Mouse (Mus musculus) cerebellum, postnatal 36 days (tissue): ENCODE measurements at regions not wholly inside any gene's neighbourhood (a gene's known extent, or its start where the extent isn't known, plus 50 kb on each side); places are given as distances from the start of the nearest gene placed in this dataset.

Source experiments
- DNase-seq, 2 experiments: peaks; one replicate each; pipeline ENCODE4 v3.0.0; 2021 to 2022; ENCODE audit warnings: mixed read lengths in 2 of 2

GRCm38 (mm10) chr19:55985518-55985917, 243.9 kb downstream of the Tcf7l2 start:
- peak in 1 of 2 experiments; percentile 7 for DNase-seq

DNA sequence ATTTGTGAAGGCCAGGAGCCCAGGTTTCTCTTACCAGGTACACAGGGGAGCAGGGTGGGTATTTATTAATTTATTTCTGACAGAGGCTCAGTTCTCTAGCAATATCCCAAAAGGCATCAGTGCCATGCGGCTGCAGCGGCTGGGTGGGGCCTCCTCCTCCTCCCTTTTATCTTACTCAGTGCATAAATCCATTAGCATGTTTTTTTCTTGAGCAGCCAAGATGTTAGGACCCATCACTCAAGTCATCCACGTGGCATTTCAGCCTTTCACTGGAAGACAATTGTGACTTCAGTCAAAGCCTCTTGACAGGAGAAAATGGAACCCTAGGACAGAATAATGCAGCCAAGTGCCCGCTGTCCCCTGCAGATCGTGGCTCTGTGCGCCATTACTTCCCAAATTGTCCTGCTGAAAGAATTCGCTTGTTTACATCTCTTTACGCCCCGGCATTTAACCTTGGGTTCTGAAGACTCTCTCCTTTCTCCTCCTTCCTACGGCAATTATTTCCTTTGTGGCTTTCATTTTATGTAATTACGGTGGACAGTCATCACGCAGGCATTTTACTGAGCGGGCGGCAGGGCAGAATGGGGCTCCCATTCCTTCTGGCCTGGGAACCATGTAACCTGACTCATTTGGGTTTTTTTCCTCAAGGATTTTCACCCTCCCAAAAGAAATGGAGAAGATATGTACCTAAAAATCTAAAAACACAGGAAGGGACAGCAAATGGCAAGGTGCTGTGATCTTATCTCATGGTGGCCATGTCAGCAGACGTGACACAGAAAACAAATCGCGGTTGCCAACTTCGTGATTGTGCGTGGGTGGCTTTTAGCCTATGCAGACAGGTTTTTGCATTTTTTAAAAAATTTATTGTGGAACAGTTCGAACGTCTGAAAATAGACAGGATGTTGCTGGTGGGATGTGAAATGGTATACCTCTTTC, 250.4 kb downstream of the Tcf7l2 start:
- DNase-seq, result no peak

DNA sequence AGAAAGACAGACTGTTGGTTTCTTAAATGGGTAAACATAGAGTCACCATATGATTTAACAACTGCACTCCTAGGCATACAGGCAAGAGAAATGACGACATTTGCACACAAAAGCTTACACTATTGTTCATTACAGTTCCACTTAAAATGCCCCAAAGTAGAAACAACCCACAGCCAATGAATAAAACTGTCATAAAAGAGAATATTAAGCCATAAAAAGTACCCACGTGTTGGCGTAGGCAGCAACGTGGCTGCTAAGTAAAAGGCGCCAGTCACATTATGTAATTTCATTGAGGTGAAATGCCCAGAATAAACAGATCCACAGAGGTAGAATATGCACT, 251.1 kb downstream of the Tcf7l2 start:
- DNase-seq, result no peak

DNA sequence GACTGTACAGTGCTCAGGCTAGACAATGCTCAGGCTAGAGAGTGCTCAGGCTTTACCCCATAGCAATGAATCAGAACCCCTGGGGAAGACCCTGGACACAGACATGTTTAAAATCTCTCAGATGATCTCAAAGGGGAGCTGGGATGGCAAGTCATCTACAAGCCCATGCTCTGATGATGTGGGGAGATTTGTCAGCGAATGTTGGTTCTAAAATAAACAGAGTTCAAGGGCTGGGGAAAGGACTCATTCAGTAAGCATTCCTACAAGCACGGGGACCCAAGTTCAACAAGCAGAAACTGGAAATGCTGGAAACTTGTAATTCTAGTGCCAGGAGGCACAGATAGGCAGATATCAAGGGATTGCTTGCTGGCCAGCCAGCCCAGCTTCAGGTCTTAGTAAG, 254.1 kb downstream of the Tcf7l2 start:
- DNase-seq, result no peak

DNA sequence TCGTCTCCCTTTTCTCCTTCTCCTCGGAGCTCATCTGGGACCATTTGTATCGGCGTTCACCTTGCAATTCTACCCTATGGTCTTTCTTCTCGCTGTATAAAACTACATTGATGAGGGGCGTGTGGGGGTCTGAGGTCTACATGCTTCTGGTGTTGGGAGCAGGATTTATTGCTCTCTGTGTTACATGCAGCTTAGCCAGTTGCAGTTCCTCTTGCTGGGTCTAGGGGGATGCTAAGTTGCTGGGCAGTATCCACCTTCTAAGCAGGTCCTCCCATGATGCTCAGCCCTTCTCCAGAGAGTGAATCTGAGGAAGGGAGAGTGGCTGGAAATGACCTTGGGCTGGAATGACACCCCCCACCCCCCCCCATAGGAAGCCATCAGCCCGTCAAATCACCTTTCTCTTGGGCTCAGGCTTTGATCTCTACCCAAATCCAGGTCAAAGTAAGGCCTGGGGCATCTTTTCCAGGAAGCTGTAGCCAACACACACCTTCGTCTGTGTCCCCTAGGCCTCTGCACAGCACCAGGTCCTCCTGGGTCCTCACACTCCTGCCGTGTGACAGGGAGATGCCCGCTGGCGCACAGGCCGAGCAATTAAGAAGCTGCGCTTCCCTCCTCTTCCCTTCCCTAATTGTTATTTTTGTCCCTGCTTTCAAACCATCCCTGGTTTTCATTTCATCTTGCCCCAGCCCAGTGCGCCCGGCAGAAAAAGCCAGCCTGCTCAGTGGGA, 257.0 kb downstream of the Tcf7l2 start:
- no peak for DNase-seq

DNA sequence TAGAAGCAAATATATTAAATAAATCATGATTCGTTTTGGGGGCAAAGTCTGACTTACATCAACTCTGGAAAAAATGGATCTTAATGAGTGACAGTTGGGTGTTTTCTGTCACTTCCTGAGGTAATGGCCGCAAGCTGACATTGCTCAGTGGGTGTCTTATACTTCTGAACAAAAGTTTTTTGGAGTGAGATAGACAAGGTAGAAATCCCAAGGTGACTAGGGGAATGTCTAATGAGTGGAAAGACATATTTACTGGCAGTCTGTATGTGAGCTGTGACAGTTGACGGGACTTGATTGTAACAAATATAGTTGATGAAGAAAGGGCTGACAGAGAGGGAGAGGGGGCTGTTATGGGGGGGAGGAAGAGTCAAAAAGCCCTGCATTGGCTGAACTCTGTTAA, 257.8 kb downstream of the Tcf7l2 start:
- no peak for DNase-seq

- DNase-seq, result no peak
Measured at GRCm38 (mm10) chr19:56001428-56001827, 259.8 kb downstream of the Tcf7l2 start.

GRCm38 (mm10) chr19:56005886-56006285, 264.3 kb downstream of the Tcf7l2 start:
- no peak for DNase-seq

DNA sequence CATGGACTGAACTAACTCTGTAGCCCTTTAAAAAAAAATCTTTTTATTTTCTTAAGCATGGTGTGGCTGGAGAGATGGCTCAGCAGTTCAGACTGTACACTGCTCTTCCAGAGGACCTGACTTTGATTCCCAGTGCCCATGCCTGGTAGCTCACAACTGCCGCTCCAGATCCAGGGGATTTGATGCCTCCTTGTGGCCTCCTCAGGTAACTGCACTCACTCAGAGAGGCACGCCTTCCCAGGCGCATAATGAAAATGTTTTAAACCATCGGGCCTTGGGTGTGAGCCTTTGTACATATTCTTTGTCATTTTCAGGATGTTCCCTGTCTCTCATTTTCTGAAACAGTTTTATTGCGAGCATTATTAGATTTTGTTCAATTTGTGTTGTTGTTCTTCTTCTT, 265.8 kb downstream of the Tcf7l2 start:
- no peak for DNase-seq

DNA sequence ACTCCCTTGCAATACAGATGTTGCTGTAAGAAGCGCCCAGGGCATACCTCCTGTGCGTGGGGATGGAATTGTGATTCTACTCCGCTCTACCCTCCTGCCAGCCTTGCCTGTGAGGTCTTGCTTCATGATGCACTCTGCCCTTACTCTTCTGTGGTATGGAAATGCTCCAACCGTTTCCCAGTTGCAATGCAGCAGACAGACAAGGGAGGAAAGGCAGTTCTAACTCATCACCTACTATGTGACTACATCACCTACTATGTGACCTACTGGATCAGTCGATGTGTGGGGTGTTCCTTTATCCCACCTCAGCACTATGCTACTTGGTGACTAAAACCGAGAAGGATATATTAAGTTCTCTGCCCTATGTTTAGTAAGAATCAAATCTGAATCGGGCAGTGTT, 269.1 kb downstream of the Tcf7l2 start:
- DNase-seq, result no peak

- DNase-seq, result no peak
Measured at GRCm38 (mm10) chr19:56011292-56011691, 269.7 kb downstream of the Tcf7l2 start.

DNA sequence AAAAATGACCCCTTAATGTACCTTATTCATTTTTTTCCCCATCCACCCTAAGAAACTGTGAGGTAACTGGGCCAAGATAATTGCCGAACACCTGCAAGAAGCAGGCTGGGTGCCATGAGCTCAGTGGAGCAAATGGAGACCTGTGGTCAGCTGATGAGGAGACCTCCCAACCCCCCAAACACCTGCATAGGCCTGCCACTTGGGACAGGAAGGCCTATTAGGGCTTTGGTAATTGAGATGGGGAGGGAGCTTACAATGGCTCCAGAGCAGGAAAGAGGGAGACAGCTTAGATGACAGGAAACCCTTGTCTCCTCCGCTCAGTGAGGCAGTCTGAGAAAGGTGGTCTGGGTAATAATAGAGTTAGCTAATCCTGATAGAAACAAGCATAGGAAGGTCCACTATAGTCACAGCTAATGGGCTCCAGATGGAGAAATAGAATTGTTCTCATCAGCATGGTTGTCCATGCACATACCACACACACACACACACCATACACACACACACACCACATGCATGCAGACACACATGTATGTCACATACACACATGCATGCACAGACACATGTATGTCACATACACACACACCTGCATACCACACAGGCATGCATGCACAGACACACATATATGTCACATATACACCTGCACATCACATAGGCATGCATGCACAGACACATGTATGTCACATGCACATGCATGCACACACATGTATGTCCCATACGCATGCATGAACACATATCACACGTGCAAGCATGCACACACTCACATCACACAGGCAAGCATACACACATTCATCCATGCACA, 270.2 kb upstream of the Habp2 start:
- no peak for DNase-seq

DNA sequence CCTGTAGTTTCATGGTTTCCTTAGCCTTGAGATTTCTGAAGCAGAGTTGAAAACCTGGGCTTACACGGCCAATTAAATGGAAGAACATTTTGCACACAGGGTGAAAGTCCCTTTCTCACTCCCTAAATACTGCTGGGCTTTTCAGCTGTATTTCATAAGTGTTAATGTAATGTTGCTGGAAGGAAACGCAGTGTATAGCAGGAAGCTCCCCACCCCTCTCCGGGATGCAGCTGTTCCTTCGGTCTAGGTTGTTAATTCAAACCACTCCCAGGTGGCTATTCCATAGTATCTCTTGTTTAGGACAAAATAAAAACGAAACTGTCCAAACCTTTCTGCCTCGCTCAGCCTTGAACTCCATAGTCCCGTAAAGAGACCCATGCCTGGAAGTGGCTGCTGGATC, 269.4 kb upstream of the Habp2 start:
- DNase-seq, result no peak

DNA sequence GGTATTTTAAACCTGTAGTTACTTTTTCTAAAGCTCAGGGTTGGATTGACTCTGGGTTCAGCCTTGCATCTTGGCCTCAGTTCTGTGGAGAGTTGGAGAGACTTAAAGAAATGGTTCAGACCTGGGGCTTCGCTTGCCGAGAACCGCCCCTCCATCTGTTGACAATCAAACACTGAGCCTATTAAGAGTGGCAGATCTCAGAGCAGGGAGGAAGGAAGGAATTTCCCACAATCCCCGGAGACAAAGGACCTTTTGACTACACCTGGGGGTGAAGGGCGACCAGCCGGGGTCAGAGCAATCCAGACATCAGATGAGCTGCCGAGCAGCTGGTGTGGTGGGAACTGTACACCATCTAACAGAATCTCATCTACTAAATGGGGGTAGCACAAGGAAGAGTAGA, 267.8 kb upstream of the Habp2 start:
- no peak for DNase-seq

DNA sequence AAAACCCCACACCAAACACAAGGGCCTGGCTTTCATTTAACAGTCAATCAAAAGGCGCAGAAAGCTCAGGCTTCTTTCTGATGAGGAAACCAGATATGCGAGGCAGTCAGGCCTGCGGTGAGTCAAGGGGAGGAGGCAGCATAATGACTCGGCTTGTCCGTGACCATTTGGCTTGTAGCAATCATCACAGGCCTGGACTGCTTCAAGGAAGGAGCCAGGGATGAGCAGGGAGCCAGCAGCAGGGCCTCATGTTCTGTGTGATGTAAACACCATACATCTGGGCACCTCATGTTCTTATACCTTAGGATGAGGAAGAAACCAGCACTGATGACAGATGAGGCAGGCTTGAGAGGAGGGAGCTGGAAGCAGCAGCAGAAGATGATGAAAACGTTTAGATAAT, 264.6 kb upstream of the Habp2 start:
- DNase-seq, result no peak

DNA sequence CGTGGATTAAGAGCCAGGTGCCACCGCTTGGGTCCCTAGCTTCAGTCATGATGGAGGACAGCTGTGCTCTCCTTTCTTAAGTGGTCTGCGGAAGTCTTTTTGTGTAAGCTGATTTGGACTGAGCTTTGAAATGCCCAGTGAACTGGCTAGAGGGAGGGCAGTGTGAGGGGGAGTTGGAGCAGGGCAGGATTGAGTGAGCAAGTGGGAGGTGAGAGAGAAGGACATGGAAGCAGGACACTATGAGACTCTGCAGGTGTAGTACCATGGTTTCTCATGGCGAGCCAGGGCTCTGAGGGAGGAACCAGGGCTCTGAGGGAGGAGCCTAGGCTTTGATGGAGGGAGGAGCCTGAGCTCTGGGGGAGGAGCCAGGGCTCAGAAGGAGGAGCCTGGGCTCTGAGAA, 262.3 kb upstream of the Habp2 start:
- no peak for DNase-seq

GRCm38 (mm10) chr19:56029428-56030281, 257.3 kb upstream of the Habp2 start:
- peak; percentile 3 to 17 for DNase-seq

DNA sequence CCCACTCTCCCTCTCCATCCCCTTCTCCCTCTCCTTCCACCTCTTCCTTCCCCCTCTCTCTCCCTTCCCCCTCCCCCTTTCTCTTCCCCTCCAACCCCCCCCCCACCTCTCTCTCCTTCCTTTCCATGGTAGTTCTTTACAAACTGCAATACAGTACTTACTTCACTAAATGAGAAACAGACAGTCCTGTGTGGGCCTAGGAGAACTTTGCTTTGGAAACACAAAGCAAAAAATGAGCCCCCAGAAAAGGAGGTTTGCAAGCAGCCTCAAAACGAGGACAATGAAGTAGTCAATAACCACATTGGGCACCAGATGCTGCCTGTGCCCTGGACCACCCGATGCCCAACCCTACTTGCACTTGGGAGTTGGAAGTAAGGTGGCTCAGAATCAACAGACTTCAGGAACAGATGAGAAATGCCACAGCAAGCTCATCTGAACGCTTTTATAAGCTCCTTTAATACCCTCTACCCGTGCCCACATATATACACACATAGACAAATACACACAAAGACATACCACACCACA, 256.5 kb upstream of the Habp2 start:
- DNase-seq, result no peak

GRCm38 (mm10) chr19:56034552-56034951, 252.4 kb upstream of the Habp2 start:
- no peak for DNase-seq

DNA sequence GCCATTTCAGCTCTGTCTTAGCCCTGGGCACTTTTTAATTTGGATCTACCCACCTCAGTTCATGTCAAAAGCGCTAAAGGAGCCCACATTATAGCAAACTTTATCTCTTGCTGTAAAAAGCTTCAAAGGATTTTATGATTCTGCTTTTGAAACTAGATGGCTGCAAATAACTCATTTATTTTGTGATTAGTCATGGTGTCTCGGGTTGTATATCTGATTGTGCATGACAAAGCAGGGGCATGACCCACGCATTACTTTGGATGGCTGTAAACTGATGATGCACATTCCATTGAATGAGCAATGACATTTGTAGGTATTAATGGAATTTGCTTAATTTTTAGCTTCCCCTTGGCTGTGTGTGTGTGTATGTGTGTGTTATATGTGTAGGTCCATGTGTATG, 249.4 kb upstream of the Habp2 start:
- DNase-seq, result no peak

DNA sequence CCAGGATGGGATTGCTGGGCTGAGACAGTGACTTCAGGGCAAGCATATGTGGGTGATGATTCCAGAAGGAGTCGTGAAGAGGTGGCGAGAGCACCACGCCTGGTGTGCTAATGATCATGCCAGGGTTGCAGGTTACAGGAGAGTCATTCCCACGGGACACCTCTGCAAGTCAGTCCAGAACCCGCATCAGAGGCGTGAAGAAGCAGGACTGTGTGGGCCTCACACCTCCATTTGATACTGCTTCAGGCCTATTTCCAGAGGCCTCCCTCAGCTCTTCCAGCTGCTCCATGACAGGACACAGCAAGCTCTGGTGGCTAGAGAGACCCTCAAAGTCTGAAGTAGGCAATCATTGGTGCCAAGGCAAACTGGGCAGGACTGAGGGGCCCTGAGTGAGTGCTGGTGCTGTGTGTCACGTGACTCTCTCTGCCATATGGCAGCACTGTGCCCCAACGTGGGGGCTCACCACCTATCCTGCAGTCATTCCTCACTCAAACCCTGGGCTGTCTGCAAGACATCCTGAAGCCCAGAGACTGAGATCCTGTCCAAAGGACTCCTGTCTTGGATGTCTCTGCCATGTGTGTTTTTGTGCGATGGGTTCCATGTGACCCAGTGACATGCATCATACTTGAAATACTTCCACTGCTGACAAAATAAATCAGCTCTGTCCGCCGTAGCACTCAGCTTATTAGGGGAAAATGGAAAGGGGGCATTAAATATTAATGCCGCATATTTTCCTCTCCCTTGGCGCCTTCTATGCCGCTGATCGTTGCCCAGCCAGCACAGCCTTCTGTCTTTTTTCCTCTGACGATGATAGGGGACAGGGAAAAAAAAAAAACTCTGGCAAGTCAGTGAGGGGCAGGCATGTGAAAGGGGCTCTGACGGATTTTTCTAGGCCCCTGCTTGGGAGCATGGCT, 247.6 kb upstream of the Habp2 start:
- no peak for DNase-seq
